Mouse (Mus musculus): ENCODE measurements around the gene Pdlim4. TPM values are rescaled to one million over a fixed set of nuclear protein-coding genes. Genes with fewer than 3 reads are reported as not detected.
"Not testable (repeated sequence)": the region's sequence is repeated elsewhere in the genome, so short reads cannot be mapped to it uniquely, and the experiment has no call there.

The Pdlim4 gene
- polyA plus RNA-seq, 1 experiment from 2014 or later: 3.1 TPM

DNA sequence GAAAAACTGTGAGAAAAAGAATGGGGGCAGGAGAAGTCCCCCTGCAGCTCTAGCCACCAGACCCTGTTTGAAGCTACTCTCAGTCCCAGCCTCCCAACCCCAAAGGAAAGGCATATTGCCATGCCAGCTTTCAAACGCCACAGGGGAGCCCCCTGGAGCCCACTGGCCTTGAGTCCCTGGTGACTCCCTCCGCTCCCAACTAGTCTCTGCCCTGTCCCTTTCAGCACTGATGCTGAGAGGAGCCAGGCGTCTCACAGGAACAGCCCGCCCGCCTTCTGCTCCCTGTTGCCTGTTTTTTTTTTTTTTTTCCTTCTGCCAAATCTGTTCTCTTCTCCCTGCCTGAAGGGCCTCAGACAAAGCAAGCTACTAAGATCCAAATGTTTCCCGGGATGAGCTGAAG, 10.2 kb downstream of the Pdlim4 start:
- H3K36me3 ChIP-seq: no peaks in the 10 kb centered on the region
- H3K4me1 ChIP-seq (replicated peaks): peaks cover 12% of the 10 kb centered on the region
- H3K27me3 ChIP-seq: peaks cover 4% of the 10 kb centered on the region; the same call in 1 of the 2 replicates
- no peak overlapping the region for H3K4me2 ChIP-seq
- no peaks in the 10 kb centered on the region for H3K9me3 ChIP-seq (replicated peaks)
- DNase-seq (no peak), ATAC-seq (ENCODE audit: low read depth) (no peak)
- no peak overlapping the region for H3K27ac ChIP-seq
- 54% methylated on average over 6 of the region's 6 CpGs for WGBS (ENCODE audit: insufficient replicate concordance)
- no peak overlapping the region for H3K4me3 ChIP-seq (replicated peaks)
- no peak overlapping the region for H3K9ac ChIP-seq

GRCm38 (mm10) chr11:54058056-54058617, 10.7 kb downstream of the Pdlim4 start:
- no peak for DNase-seq
- WGBS (ENCODE audit: insufficient replicate concordance): 61% methylated on average over 10 of the region's 10 CpGs
- H3K9me3 ChIP-seq (replicated peaks): no peaks in the 10 kb centered on the region
- no peak overlapping the region for H3K4me3 ChIP-seq (replicated peaks)
- no peaks in the 10 kb centered on the region for H3K36me3 ChIP-seq
- H3K9ac ChIP-seq: no peak overlapping the region
- H3K27me3 ChIP-seq: peaks cover 4% of the 10 kb centered on the region; the same call in 1 of the 2 replicates
- H3K4me2 ChIP-seq: no peak overlapping the region
- ATAC-seq (ENCODE audit: low read depth): no peak
- peaks cover 17% of the 10 kb centered on the region for H3K4me1 ChIP-seq (replicated peaks)
- H3K27ac ChIP-seq: no peak overlapping the region

DNA sequence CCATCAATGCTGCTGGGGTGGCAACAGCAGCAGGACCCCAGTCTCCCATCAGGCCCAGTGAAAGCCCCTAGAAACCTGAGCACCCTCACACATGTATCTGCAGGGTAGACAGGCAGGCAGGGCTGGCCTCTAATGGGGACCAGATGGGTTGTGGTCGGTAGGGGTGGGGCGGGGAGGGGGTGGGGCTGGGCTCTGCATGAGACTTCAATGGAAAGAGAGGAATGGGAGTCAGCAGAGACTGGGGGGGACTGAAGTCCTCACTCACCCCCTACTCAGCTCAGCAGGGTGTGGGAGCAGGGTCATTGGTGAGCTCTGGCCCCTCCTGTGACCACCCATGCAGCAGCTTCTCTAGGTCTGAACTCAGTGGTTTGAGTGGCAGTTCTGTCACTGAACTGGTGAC, 11.4 kb downstream of the Pdlim4 start:
- Histone ChIP-seq H3K9me3 (replicated peaks) (no peaks in the 10 kb centered on the region), H3K4me1 (replicated peaks) (peaks cover 22% of the 10 kb centered on the region), H3K27ac (no peak overlapping the region), H3K4me3 (replicated peaks) (no peak overlapping the region), H3K36me3 (no peaks in the 10 kb centered on the region), H3K27me3 (peaks cover 4% of the 10 kb centered on the region; the same call in 1 of the 2 replicates), H3K9ac (no peak overlapping the region), H3K4me2 (no peak overlapping the region)
- ATAC-seq (ENCODE audit: low read depth): no peak
- DNase-seq: no peak
- 40% methylated on average over 2 of the region's 2 CpGs for WGBS (ENCODE audit: insufficient replicate concordance)

DNA sequence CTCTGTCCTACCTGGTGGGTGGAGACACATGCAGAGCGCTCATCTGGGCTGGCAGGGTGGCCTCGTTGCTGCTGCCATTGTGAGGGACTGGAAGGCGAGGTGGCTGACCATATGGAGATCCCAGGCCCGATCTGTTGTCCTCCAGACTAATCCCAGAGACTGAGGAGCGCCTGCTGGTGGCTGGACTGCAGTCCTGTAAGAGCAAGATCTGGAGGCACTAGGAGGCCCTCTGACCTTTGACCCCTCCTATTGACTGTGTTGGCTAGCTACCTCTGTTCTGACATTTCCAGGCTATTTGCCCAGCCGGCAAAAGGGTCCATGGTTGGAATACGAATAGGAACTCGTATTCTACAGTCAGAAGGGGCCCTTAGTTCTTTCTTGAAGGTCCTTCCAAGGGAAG, 12.7 kb downstream of the Pdlim4 start:
- Histone ChIP-seq H3K9ac (no peak overlapping the region), H3K9me3 (replicated peaks) (no peaks in the 10 kb centered on the region), H3K27me3 (no peaks in the 10 kb centered on the region; the same call in 1 of the 2 replicates), H3K4me2 (no peak overlapping the region), H3K36me3 (no peaks in the 10 kb centered on the region), H3K4me3 (replicated peaks) (no peak overlapping the region), H3K4me1 (replicated peaks) (peaks cover 22% of the 10 kb centered on the region), H3K27ac (no peak overlapping the region)
- DNase-seq (no peak), ATAC-seq (ENCODE audit: low read depth) (no peak)
- 52% methylated on average over 8 of the region's 8 CpGs for WGBS (ENCODE audit: insufficient replicate concordance)

DNA sequence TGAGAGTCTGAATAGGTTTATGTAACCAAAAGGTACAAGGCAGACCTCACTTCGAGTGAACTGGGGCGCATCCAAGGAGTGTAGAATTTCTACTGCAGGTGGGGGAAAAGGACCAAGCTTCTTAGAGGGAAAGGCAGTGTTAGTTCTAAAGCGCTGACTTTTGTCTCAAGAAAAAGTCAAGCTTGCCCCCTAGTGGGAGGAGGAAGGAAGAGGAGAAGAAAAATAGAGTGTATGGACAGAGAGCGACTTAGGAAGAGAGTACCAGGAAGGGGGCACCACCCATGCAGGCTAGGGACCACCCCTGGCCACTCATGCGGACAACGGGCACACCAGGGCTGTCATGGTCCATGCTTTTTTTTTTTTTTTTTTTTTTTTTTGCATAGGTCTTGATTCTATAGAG, 14.6 kb downstream of the Pdlim4 start:
- H3K4me3 ChIP-seq (replicated peaks): no peak overlapping the region
- peaks cover 22% of the 10 kb centered on the region for H3K4me1 ChIP-seq (replicated peaks)
- no peaks in the 10 kb centered on the region for H3K36me3 ChIP-seq
- H3K9me3 ChIP-seq (replicated peaks): no peaks in the 10 kb centered on the region
- no peak overlapping the region for H3K4me2 ChIP-seq
- no peak overlapping the region for H3K9ac ChIP-seq
- 17% methylated on average over 6 of the region's 6 CpGs for WGBS (ENCODE audit: insufficient replicate concordance)
- peak; percentile 45 for DNase-seq
- no peak for ATAC-seq (ENCODE audit: low read depth)
- no peaks in the 10 kb centered on the region for H3K27me3 ChIP-seq
- H3K27ac ChIP-seq: no peak overlapping the region

GRCm38 (mm10) chr11:54053090-54053489, 15.7 kb downstream of the Pdlim4 start:
- H3K9ac ChIP-seq: no peak overlapping the region
- 47% methylated on average over 7 of the region's 7 CpGs for WGBS (ENCODE audit: insufficient replicate concordance)
- H3K27ac ChIP-seq: no peak overlapping the region
- peaks cover 22% of the 10 kb centered on the region for H3K4me1 ChIP-seq (replicated peaks)
- no peaks in the 10 kb centered on the region for H3K27me3 ChIP-seq
- ATAC-seq (ENCODE audit: low read depth): no peak
- H3K36me3 ChIP-seq: no peaks in the 10 kb centered on the region
- no peak overlapping the region for H3K4me3 ChIP-seq (replicated peaks)
- no peak overlapping the region for H3K4me2 ChIP-seq
- no peaks in the 10 kb centered on the region for H3K9me3 ChIP-seq (replicated peaks)
- DNase-seq: no peak

GRCm38 (mm10) chr11:54052128-54052527, 16.7 kb downstream of the Pdlim4 start:
- no peak overlapping the region for H3K4me2 ChIP-seq
- no peak overlapping the region for H3K4me3 ChIP-seq (replicated peaks)
- no peak overlapping the region for H3K9ac ChIP-seq
- H3K36me3 ChIP-seq: no peaks in the 10 kb centered on the region
- H3K27me3 ChIP-seq: no peaks in the 10 kb centered on the region
- H3K9me3 ChIP-seq (replicated peaks): no peaks in the 10 kb centered on the region
- no peak overlapping the region for H3K27ac ChIP-seq
- H3K4me1 ChIP-seq (replicated peaks): peaks cover 22% of the 10 kb centered on the region
- ATAC-seq (ENCODE audit: low read depth): no peak
- WGBS (ENCODE audit: insufficient replicate concordance): 84% methylated on average over 5 of the region's 5 CpGs
- no peak for DNase-seq

- Histone ChIP-seq H3K4me2 (no peak overlapping the region), H3K4me3 (replicated peaks) (no peak overlapping the region), H3K9me3 (replicated peaks) (no peaks in the 10 kb centered on the region), H3K27me3 (no peaks in the 10 kb centered on the region), H3K9ac (no peak overlapping the region), H3K4me1 (replicated peaks) (peaks cover 17% of the 10 kb centered on the region), H3K36me3 (no peaks in the 10 kb centered on the region), H3K27ac (no peak overlapping the region)
- ATAC-seq (ENCODE audit: low read depth) (no peak), DNase-seq (no peak)
- WGBS (ENCODE audit: insufficient replicate concordance): 75% methylated on average over 7 of the region's 7 CpGs
These were observed 17.7 kb downstream of the Pdlim4 start for GRCm38 (mm10) chr11:54051161-54051560.

DNA sequence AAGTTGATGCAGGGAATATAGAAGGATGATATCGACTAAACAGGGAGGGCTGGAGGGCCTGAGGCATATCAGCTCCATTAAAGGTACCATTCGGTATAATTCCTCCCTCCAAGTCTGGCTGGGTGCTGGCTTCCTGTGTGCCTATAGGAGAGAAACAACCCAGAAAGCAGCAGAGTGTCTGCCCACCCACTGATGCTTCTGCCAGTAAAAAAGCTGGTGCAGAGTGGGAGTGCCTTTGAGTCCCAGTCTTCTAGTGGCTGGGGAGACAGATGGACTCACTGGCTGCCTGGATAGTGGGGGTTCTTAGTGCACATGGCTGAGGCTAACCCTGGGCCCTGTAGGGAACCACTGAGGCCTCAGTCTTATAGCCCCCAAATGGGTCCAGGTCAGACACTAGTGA, 18.6 kb downstream of the Pdlim4 start:
- Histone ChIP-seq H3K36me3 (no peaks in the 10 kb centered on the region), H3K9ac (no peak overlapping the region), H3K4me1 (replicated peaks) (peaks cover 15% of the 10 kb centered on the region), H3K4me2 (no peak overlapping the region), H3K9me3 (replicated peaks) (no peaks in the 10 kb centered on the region), H3K4me3 (replicated peaks) (no peak overlapping the region), H3K27me3 (peaks cover 1% of the 10 kb centered on the region; the same call in 1 of the 2 replicates), H3K27ac (no peak overlapping the region)
- WGBS (ENCODE audit: insufficient replicate concordance): 62% methylated on average over 2 of the region's 2 CpGs
- ATAC-seq (ENCODE audit: low read depth) (no peak), DNase-seq (no peak)

DNA sequence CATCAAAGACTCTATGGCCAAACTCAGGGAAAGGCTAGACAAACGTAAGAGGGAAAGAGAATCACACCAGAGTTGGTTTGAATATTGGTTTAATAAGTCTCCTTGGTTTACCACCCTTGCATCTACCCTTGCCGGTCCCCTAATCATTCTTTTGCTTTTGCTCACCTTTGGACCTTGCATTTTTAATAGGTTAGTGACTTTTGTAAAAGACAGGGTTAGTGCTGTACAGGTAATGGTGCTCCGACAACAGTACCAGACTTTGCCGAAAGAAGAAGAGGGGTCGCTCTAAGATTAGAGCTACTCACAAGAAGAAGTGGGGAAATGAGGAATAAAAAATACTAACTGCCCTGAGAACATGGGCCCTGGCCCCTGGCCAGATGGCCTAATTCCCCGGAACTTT, 28.1 kb downstream of the Pdlim4 start:
- no peak overlapping the region for H3K4me2 ChIP-seq
- H3K27me3 ChIP-seq: peaks cover 16% of the 10 kb centered on the region
- H3K36me3 ChIP-seq: no peaks in the 10 kb centered on the region
- no peak for ATAC-seq (ENCODE audit: low read depth)
- no peak overlapping the region for H3K4me3 ChIP-seq (replicated peaks)
- DNase-seq: no peak
- H3K4me1 ChIP-seq (replicated peaks): no peaks in the 10 kb centered on the region
- H3K9me3 ChIP-seq (replicated peaks): no peaks in the 10 kb centered on the region
- 83% methylated on average over 6 of the region's 6 CpGs for WGBS (ENCODE audit: insufficient replicate concordance)
- H3K9ac ChIP-seq: no peak overlapping the region
- H3K27ac ChIP-seq: no peak overlapping the region

- not testable (repeated sequence) for H3K27me3 ChIP-seq; H3K9ac ChIP-seq; H3K4me2 ChIP-seq; H3K36me3 ChIP-seq; ATAC-seq (ENCODE audit: low read depth); H3K27ac ChIP-seq; DNase-seq; H3K4me3 ChIP-seq (replicated peaks); H3K9me3 ChIP-seq (replicated peaks)
- 92% methylated on average over 1 of the region's 3 CpGs for WGBS (ENCODE audit: insufficient replicate concordance)
- H3K4me1 ChIP-seq (replicated peaks): peaks cover 24% of the 10 kb centered on the region
These were observed 35.9 kb downstream of the Pdlim4 start for GRCm38 (mm10) chr11:54032872-54033271.

DNA sequence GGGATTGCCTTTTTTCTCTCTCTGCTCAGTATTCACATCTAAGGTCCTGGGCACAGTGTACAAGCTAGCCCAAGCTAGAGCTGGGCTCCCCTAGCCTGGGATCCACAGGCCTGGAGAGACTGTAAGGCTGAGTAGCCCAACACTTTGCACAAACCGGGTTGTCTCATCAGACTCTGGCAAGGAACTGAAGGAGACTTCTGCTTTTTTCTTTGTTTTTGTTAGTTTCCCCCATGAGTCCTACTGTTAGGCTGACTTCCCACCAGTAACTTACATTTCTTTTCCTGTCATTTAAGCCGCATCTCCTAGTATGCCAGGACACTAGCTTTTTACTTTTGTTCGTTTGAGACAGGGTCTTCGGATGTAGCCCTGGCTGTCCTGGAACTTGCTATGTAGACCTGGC, 39.8 kb downstream of the Pdlim4 start:
- Histone ChIP-seq H3K27me3 (no peaks in the 10 kb centered on the region), H3K9ac (peak overlapping the region; percentile 89), H3K36me3 (peaks cover 19% of the 10 kb centered on the region), H3K27ac (peak overlapping the region; percentile 98), H3K9me3 (replicated peaks) (no peaks in the 10 kb centered on the region), H3K4me1 (replicated peaks) (peaks cover 41% of the 10 kb centered on the region), H3K4me3 (replicated peaks) (peak overlapping the region; percentile 74), H3K4me2 (peak overlapping the region; percentile 85)
- peak; percentile 18 for DNase-seq
- no peak for ATAC-seq (ENCODE audit: low read depth)
- WGBS (ENCODE audit: insufficient replicate concordance): 50% methylated on average over 4 of the region's 4 CpGs
